Mouse (Mus musculus) heart, adult 2 months (tissue): ENCODE measurements around the gene Snrpc.

ENCODE experiments used
- CTCF ChIP-seq: fragments of 200-600 bp; IDR thresholded peaks from 2 replicates; pipeline ENCODE4 v1.8.1; 2022; ENCODE audit warnings: antibody characterized with exemption, mild to moderate bottlenecking, moderate library complexity
- EP300 ChIP-seq: fragments of 200-500 bp; IDR thresholded peaks from 2 replicates; pipeline ENCODE4 v1.6.1; 2011; ENCODE audit warnings: low read depth, low read length, control low read depth; ENCODE audit not compliant: insufficient read depth

DNA sequence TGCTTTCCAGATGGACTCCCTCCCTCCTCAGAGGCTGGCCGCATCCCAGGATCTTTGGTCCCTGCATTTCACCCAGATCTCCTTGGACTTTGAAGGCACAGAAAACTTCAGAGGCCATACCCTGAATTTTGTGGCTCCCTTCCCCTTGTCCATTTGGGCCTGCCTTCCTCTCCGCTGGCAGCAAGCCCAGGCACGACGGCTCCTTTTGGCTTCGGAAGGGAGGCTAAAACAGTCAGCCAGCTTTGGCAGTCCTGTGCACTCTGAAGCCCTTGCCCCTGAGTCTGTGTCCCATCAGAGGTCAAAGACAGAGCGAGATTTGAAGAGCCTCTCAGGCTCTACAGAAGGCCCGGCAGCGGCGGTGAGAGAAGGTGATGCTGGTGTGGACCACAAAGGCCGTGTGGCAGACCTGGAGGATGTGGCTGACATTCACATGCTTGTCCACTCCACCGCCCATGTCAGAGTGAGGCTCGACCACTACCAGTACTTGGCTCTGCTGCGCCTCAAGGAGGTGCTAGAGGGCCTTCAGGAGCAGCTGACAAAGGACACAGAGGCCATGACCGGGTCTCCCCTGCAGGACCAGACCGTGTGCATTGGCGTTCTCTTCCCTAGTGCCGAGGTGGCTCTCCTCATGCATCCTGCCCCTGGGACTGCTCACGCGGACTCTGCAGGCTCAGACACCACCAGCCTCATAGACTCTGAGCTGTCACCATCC lies 48.7 kb downstream of the Snrpc start:
- TF ChIP-seq CTCF (peak; percentile 30; the same call in 1 of the 2 replicates), EP300 (no peak)
